Comparison of ENCODE assay signal across 17 mouse cellular contexts in the genomic region with DNA sequence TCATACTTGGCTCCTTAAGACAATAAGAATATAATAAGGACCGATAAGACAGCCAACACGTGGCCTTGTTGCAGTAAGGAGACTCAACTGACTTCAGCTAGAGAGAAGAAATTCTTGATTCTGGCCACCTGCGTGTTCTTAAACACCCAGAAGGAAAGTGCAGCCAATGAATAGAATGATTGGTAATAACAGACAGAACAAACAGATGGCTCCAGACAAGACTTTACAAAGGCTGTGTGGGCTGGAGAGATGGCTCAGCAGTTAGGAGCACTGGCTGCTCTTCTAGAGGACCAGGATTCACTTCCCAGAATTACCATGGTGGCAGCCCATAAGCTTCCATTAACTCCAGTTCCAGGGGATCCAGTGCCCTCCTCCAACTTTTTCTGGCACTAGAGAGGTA.
DNase-seq lines count a peak whose midpoint lies in the region.
"Had no signal": no experiment of that assay in that cellular context is flagged by ENCODE, and none has a peak within 500 bp of the region (broad histone marks: within the 10 kb centered on the region; RNA-seq: fewer than 3 reads in every experiment).

No protein-coding gene starts in this region.

- DNase-seq in layer of hippocampus, adult 18-20 months (ENCODE audit: low spot score in 2 of 2), result peak; percentile 61 to 92
- no peak for DNase-seq in layer of hippocampus, postnatal 10 days (ENCODE audit: low spot score in 2 of 2)
- peak; percentile 43 to 64 for DNase-seq in right cerebral cortex, adult 2 months (ENCODE audit: low spot score in 2 of 2)
- DNase-seq in right cerebral cortex, postnatal 4 days, result no peak
- DNase-seq in layer of hippocampus, adult 9-10 months (ENCODE audit: low spot score), result peak; percentile 80
- peak; percentile 62 for DNase-seq in telencephalon, adult 2 months (ENCODE audit: low read depth, low spot score)
- no peak for DNase-seq in adrenal gland, adult 2 months
- no peak for DNase-seq in cerebellum, postnatal 25 days
- DNase-seq: adrenal gland, adult 8-10 months; adrenal gland, postnatal 36 days; cerebellum, adult 11 months; cerebellum, adult 8-10 months; cerebellum, postnatal 14 days; gastrocnemius, postnatal 10 days; heart, adult 18-20 months; heart, postnatal 10 days; heart, postnatal 4 days had no signal

Comparison
In these comparisons a context has a peak if more than half of its experiments do, and no peak if none do; other contexts are left out.
1. DNase-seq: peak in layer of hippocampus, adult 18-20 months (2 of 2), right cerebral cortex, adult 2 months (2 of 2), layer of hippocampus, adult 9-10 months (single experiment) and telencephalon, adult 2 months (single experiment); none in layer of hippocampus, postnatal 10 days (0 of 2), right cerebral cortex, postnatal 4 days (single experiment), adrenal gland, adult 2 months (single experiment) and cerebellum, postnatal 25 days (0 of 2).